ENCODE assay signal across 8 mouse cellular contexts in the genomic region with DNA sequence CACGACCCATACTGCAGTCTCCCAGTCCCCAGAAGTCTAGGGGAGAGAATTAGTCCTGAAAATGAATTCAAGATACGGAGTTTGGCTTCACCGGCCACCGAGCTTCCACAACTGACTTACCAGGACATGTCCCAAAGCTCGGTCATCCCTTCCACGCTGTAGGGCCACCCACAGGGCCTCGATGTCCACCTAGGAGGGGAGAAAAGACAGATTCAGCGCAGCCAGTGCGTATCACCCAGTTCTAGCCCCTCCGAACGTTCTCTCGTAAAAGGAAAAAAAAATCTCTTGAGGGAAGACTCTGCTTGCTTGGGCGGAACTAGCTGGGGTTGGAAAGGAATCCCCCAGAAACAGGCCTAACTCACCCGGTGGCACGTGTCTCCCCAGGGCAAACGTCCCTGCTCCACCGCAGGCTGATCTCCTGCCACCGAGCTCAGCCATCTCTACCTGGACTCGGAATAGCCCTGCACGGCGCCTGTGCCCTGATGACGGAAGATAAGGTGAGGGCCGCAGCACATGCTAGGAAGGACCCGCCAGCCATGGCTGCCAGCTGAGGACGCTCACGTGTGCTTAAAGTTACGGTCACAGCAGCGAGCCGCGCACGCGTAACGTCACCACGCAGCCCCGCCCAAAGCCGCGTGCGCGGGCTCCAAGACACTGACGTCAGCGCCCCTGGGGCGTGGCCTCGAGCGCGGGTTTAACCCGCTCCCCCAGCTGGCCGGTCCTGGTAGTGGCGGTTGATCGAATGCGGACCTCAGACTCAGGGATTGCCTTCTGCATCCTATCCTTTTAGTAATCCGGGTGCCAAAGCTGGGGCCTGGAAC. TPM values are rescaled to one million over a fixed set of nuclear protein-coding genes. Genes with fewer than 3 reads are reported as not detected.
A peak's percentile ranks its signal among the peaks of the same experiment; 100 is the strongest.
DNase-seq lines count a peak whose midpoint lies in the region; ATAC-seq and TF ChIP-seq lines count a peak whose summit lies in the region.

No protein-coding gene starts in this region.

- peak; percentile 68 for TF ChIP-seq CTCF in bone marrow, adult 2 months (IDR thresholded peaks at IDR 0.05; ENCODE audit: control insufficient read depth, insufficient read depth, low read length)

- peak overlapping the region; percentile 51 for H3K27ac ChIP-seq in bone marrow, adult 2 months (ENCODE audit: control insufficient read depth, insufficient read depth, low read depth, low read length, poor library complexity)
- H3K27ac ChIP-seq in embryonic facial prominence, embryonic 15.5 days (replicated peaks), result peak overlapping the region; percentile 87
- peak overlapping the region; percentile 88 for H3K27ac ChIP-seq in kidney, embryonic 14.5 days (ENCODE audit: low read depth, low read length)
- peak overlapping the region; percentile 89 for H3K27ac ChIP-seq in limb, embryonic 15.5 days

- peak; percentile 87; the same call in 1 of the 2 replicates for TF ChIP-seq POLR2A in bone marrow, adult 2 months (IDR thresholded peaks at IDR 0.05; ENCODE audit: borderline replicate concordance, control insufficient read depth, low read depth, low read length)

- peak; percentile 94 for ATAC-seq in embryonic facial prominence, embryonic 15.5 days (ENCODE audit: insufficient number of reproducible peaks, low FRiP score, low TSS enrichment, low read depth)
- peak; percentile 96 for ATAC-seq in kidney, embryonic 14.5 days (ENCODE audit: low FRiP score, low TSS enrichment)
- ATAC-seq in limb, embryonic 15.5 days (ENCODE audit: insufficient number of reproducible peaks, low FRiP score, low TSS enrichment, low read depth), result peak; percentile 95

- peak overlapping the region; percentile 60 for H3K9ac ChIP-seq in embryonic facial prominence, embryonic 15.5 days
- H3K9ac ChIP-seq in kidney, embryonic 14.5 days (ENCODE audit: low read depth, low read length), result peak overlapping the region; percentile 82
- H3K9ac ChIP-seq in limb, embryonic 15.5 days, result peak overlapping the region; percentile 51

- H3K4me1 ChIP-seq in bone marrow, adult 2 months (ENCODE audit: control insufficient read depth, insufficient read depth, low read length), result no peaks in the 10 kb centered on the region; the same call in 1 of the 2 replicates
- 0 out of 2 replicates have a peak, but pooled peaks cover 11% of the 10 kb centered on the region for H3K4me1 ChIP-seq in embryonic facial prominence, embryonic 15.5 days
- H3K4me1 ChIP-seq in kidney, embryonic 14.5 days (ENCODE audit: control insufficient read depth, insufficient read depth, low read length), result peaks cover 4% of the 10 kb centered on the region; the same call in 1 of the 2 replicates
- H3K4me1 ChIP-seq in limb, embryonic 15.5 days, result peaks cover 9% of the 10 kb centered on the region; the same call in 1 of the 2 replicates

- peak overlapping the region; percentile 78 for H3K4me2 ChIP-seq in embryonic facial prominence, embryonic 15.5 days (replicated peaks)
- peak overlapping the region; percentile 65 for H3K4me2 ChIP-seq in kidney, embryonic 14.5 days (replicated peaks; ENCODE audit: low read depth, low read length)
- H3K4me2 ChIP-seq in limb, embryonic 15.5 days, result peak overlapping the region; percentile 70

- no peaks in the 10 kb centered on the region for H3K27me3 ChIP-seq in embryonic facial prominence, embryonic 15.5 days
- H3K27me3 ChIP-seq in kidney, embryonic 14.5 days (ENCODE audit: control insufficient read depth, insufficient read depth, low read length), result no peaks in the 10 kb centered on the region
- H3K27me3 ChIP-seq in limb, embryonic 15.5 days, result no peaks in the 10 kb centered on the region

- DNase-seq in 416B (ENCODE audit: low read depth), result peak; percentile 98
- DNase-seq in heart, adult 9 months (ENCODE audit: low spot score in 2 of 2), result peak; percentile 94 to 97
- DNase-seq in monocyte, adult 2 months (ENCODE audit: low read depth in 1 of 2, low spot score in 2 of 2), result peak; percentile 93 to 98
- DNase-seq in spleen, postnatal 36 days (ENCODE audit: low spot score in 2 of 2), result peak; percentile 94 to 96

- no peaks in the 10 kb centered on the region for H3K9me3 ChIP-seq in embryonic facial prominence, embryonic 15.5 days (replicated peaks)
- H3K9me3 ChIP-seq in kidney, embryonic 14.5 days (ENCODE audit: control insufficient read depth, low read length), result no peaks in the 10 kb centered on the region
- no peaks in the 10 kb centered on the region for H3K9me3 ChIP-seq in limb, embryonic 15.5 days

- under 1% methylated on average over 51 of the region's 51 CpGs for WGBS in bone marrow, adult 2 months
- under 1% methylated on average over 51 of the region's 51 CpGs for WGBS in embryonic facial prominence, embryonic 15.5 days
- under 1% methylated on average over 51 of the region's 51 CpGs for WGBS in kidney, embryonic 14.5 days
- under 1% methylated on average over 51 of the region's 51 CpGs for WGBS in limb, embryonic 15.5 days

- H3K36me3 ChIP-seq in embryonic facial prominence, embryonic 15.5 days, result peaks cover 28% of the 10 kb centered on the region
- peaks cover 24% of the 10 kb centered on the region for H3K36me3 ChIP-seq in kidney, embryonic 14.5 days (ENCODE audit: control insufficient read depth, insufficient read depth, low read length)
- peaks cover 29% of the 10 kb centered on the region for H3K36me3 ChIP-seq in limb, embryonic 15.5 days

- H3K4me3 ChIP-seq in bone marrow, adult 2 months (replicated peaks; ENCODE audit: control insufficient read depth, low read depth, low read length), result peak overlapping the region; percentile 81
- H3K4me3 ChIP-seq in embryonic facial prominence, embryonic 15.5 days (replicated peaks), result peak overlapping the region; percentile 65
- H3K4me3 ChIP-seq in kidney, embryonic 14.5 days (ENCODE audit: low read length), result peak overlapping the region; percentile 66
- peak overlapping the region; percentile 63 for H3K4me3 ChIP-seq in limb, embryonic 15.5 days

RNA-seq across cellular contexts. Expression of gene Myo1g, which starts 7.6 kb away (rescaled TPM):
- 37.2 and 95.8 TPM in 2 replicates for polyA plus RNA-seq in bone marrow, adult 2 months (2011; ENCODE audit: insufficient read depth, insufficient read length, low replicate concordance, missing spikeins)
- polyA plus RNA-seq in embryonic facial prominence, embryonic 15.5 days (2015; fragmentation: Nextera tagmentation; extraction: Ambion mirVana), result 3.2 and 3.6 TPM in 2 replicates
- polyA plus RNA-seq in kidney, embryonic 14.5 days (2014; fragmentation: Nextera tagmentation; extraction: Ambion mirVana), result 0.57 and 0.60 TPM in 2 replicates
- polyA plus RNA-seq in limb, embryonic 15.5 days (2015; fragmentation: Nextera tagmentation; extraction: Ambion mirVana), result 3.6 and 4.2 TPM in 2 replicates

RNA-seq across cellular contexts. Expression of gene Ccm2, which starts 18.3 kb away (rescaled TPM):
- polyA plus RNA-seq in bone marrow, adult 2 months (2011; ENCODE audit: insufficient read depth, insufficient read length, low replicate concordance, missing spikeins), result 37.1 and 52.3 TPM in 2 replicates
- 88.9 and 93.0 TPM in 2 replicates for polyA plus RNA-seq in embryonic facial prominence, embryonic 15.5 days (2015; fragmentation: Nextera tagmentation; extraction: Ambion mirVana)
- 86.4 and 94.4 TPM in 2 replicates for polyA plus RNA-seq in kidney, embryonic 14.5 days (2014; fragmentation: Nextera tagmentation; extraction: Ambion mirVana)
- polyA plus RNA-seq in limb, embryonic 15.5 days (2015; fragmentation: Nextera tagmentation; extraction: Ambion mirVana), result 89.7 and 101 TPM in 2 replicates

RNA-seq across cellular contexts. Expression of gene Purb, which starts 52.7 kb away (rescaled TPM):
- 14.7 and 18.0 TPM in 2 replicates for polyA plus RNA-seq in bone marrow, adult 2 months (2011; ENCODE audit: insufficient read depth, insufficient read length, low replicate concordance, missing spikeins)
- polyA plus RNA-seq in embryonic facial prominence, embryonic 15.5 days (2015; fragmentation: Nextera tagmentation; extraction: Ambion mirVana), result 28.7 and 32.1 TPM in 2 replicates
- 28.1 and 29.5 TPM in 2 replicates for polyA plus RNA-seq in kidney, embryonic 14.5 days (2014; fragmentation: Nextera tagmentation; extraction: Ambion mirVana)
- 29.2 and 29.9 TPM in 2 replicates for polyA plus RNA-seq in limb, embryonic 15.5 days (2015; fragmentation: Nextera tagmentation; extraction: Ambion mirVana)

Comparison
In these comparisons a context has a peak if more than half of its experiments do, and no peak if none do; other contexts are left out.
1. Peak in every context shown above with its lines: DNase-seq, ATAC-seq, H3K4me3 ChIP-seq and H3K27ac ChIP-seq.